Mouse (Mus musculus): ENCODE measurements around the gene Pla2g10.
"Not testable (repeated sequence)": the region's sequence is repeated elsewhere in the genome, so short reads cannot be mapped to it uniquely, and the experiment has no call there.

GRCm38 (mm10) chr16:13739044-13739443 lies 8.3 kb upstream of the Pla2g10 start:
- TF ChIP-seq EP300 (optimal IDR thresholded peaks at IDR 0.05); CTCF (IDR thresholded peaks at IDR 0.05; ENCODE audit: low read depth): not testable (repeated sequence)

All from stomach, postnatal 0 days (tissue).